Mouse (Mus musculus): Measurements from ENCODE around the gene Lce1j. TPM values are rescaled to one million over a fixed set of nuclear protein-coding genes. Genes with fewer than 3 reads are reported as not detected.

Lce1j gene
- total and polyA plus RNA-seq, 3 experiments: not detected

GRCm38 (mm10) chr3:92738996-92739395, 51.3 kb downstream of the Lce1j start, which contains the start of gene Gm38119:
TSS of gene Gm38119 (minus strand) at chr3:92739096.
- no peak within 1 kb of the TSS for H3K4me3 ChIP-seq (replicated peaks in 1 of 3; ENCODE audit: low read depth in 2 of 3, low read length in 2 of 3, poor library complexity in 1 of 3)
- no peak for DNase-seq (ENCODE audit: extremely low read depth)
- no peak within 1 kb of the TSS for H3K4me2 ChIP-seq (ENCODE audit: insufficient read depth, low read depth, poor library complexity, severe bottlenecking)
- H3K4me1 ChIP-seq (ENCODE audit: control insufficient read depth in 1 of 2, insufficient read depth in 2 of 2): no peaks in the 10 kb centered on the region
- TF ChIP-seq ETS1 (conservative IDR thresholded peaks at IDR 0.05; ENCODE audit: low read depth, low read length): no peak
- TF ChIP-seq MAX (IDR thresholded peaks at IDR 0.05; ENCODE audit: low read length): no peak
- no peak for TF ChIP-seq TCF12 (IDR thresholded peaks at IDR 0.05; ENCODE audit: low read depth, low read length)
- no peak for TF ChIP-seq GABPA (IDR thresholded peaks at IDR 0.05; ENCODE audit: insufficient replicate concordance, low read depth, low read length)
- no peak for TF ChIP-seq CTCF (conservative IDR thresholded peaks at IDR 0.05 in 1 of 2, IDR thresholded peaks at IDR 0.05 in 1 of 2; ENCODE audit: low read depth in 2 of 2, low read length in 2 of 2)
- no peak for TF ChIP-seq KAT2A (IDR thresholded peaks at IDR 0.05; ENCODE audit: insufficient replicate concordance, low read length)
- dilution Hi-C loops (cut with MboI; ENCODE audit: extremely low pct_ligation_motif_present, extremely low pct_unique_long_range_greater_than_20kb, low sequenced_read_pairs) (no loop called here), in situ Hi-C loops (cut with MboI; ENCODE audit: low pct_ligation_motif_present, low pct_unique_long_range_greater_than_20kb, low sequenced_read_pairs) (no loop called here)
- H3K27ac ChIP-seq (ENCODE audit: insufficient read depth, low read depth): no peak within 1 kb of the TSS
- H3K27me3 ChIP-seq (replicated peaks): no peaks in the 10 kb centered on the region
- no peak within 1 kb of the TSS for H3K9ac ChIP-seq (ENCODE audit: insufficient read depth, low read depth)
- H3K36me3 ChIP-seq (replicated peaks in 1 of 2; ENCODE audit: control insufficient read depth in 1 of 2, insufficient read depth in 1 of 2, low read length in 1 of 2): no peaks in the 10 kb centered on the region
- no peaks in the 10 kb centered on the region for H3K9me3 ChIP-seq (replicated peaks; ENCODE audit: low read length)
- H3K79me2 ChIP-seq (replicated peaks; ENCODE audit: control insufficient read depth, extremely low read depth, insufficient read depth, poor library complexity, severe bottlenecking): no peaks in the 10 kb centered on the region

Other genes starting within 250 kb of the Lce1j start
Only the 20 nearest of the 27 such genes appear.
- not detected in 2 replicates for gene Lce6a, start 168.9 kb downstream of the Lce1j start, total RNA-seq (2012; rRNA removed)
- not detected in 2 replicates for gene Lce6a, start 168.9 kb downstream of the Lce1j start, total RNA-seq (2014; rRNA removed)
- not detected in 2 replicates for gene Lce6a, start 168.9 kb downstream of the Lce1j start, polyA plus RNA-seq (2012; ENCODE audit: insufficient read length, low read depth)
- gene Lce1a1, start 142.2 kb downstream of the Lce1j start, total RNA-seq (2012; rRNA removed): not detected in 2 replicates
- not detected in 2 replicates for gene Lce1a1, start 142.2 kb downstream of the Lce1j start, total RNA-seq (2014; rRNA removed)
- gene Lce1a1, start 142.2 kb downstream of the Lce1j start, polyA plus RNA-seq (2012; ENCODE audit: insufficient read length, low read depth): not detected in 2 replicates
- gene Lce1b, start 133.6 kb downstream of the Lce1j start, total RNA-seq (2012; rRNA removed): not detected in 2 replicates
- gene Lce1b, start 133.6 kb downstream of the Lce1j start, total RNA-seq (2014; rRNA removed): not detected in 2 replicates
- gene Lce1b, start 133.6 kb downstream of the Lce1j start, polyA plus RNA-seq (2012; ENCODE audit: insufficient read length, low read depth): not detected in 2 replicates
- not detected in 2 replicates for gene Lce1a2, start 120.2 kb downstream of the Lce1j start, total RNA-seq (2012; rRNA removed)
- not detected in 2 replicates for gene Lce1a2, start 120.2 kb downstream of the Lce1j start, total RNA-seq (2014; rRNA removed)
- gene Lce1a2, start 120.2 kb downstream of the Lce1j start, polyA plus RNA-seq (2012; ENCODE audit: insufficient read length, low read depth): not detected in 2 replicates
- not detected in 2 replicates for gene Lce1c, start 111.3 kb downstream of the Lce1j start, total RNA-seq (2012; rRNA removed)
- gene Lce1c, start 111.3 kb downstream of the Lce1j start, total RNA-seq (2014; rRNA removed): not detected in 2 replicates
- not detected in 2 replicates for gene Lce1c, start 111.3 kb downstream of the Lce1j start, polyA plus RNA-seq (2012; ENCODE audit: insufficient read length, low read depth)
- not detected in 2 replicates for gene Lce1d, start 103.3 kb downstream of the Lce1j start, total RNA-seq (2012; rRNA removed)
- not detected in 2 replicates for gene Lce1d, start 103.3 kb downstream of the Lce1j start, total RNA-seq (2014; rRNA removed)
- gene Lce1d, start 103.3 kb downstream of the Lce1j start, polyA plus RNA-seq (2012; ENCODE audit: insufficient read length, low read depth): not detected in 2 replicates
- gene Lce1e, start 81.4 kb downstream of the Lce1j start, total RNA-seq (2012; rRNA removed): not detected in 2 replicates
- gene Lce1e, start 81.4 kb downstream of the Lce1j start, total RNA-seq (2014; rRNA removed): not detected in 2 replicates
- not detected in 2 replicates for gene Lce1e, start 81.4 kb downstream of the Lce1j start, polyA plus RNA-seq (2012; ENCODE audit: insufficient read length, low read depth)
- not detected in 2 replicates for gene Lce1f, start 70.2 kb downstream of the Lce1j start, total RNA-seq (2012; rRNA removed)
- not detected in 2 replicates for gene Lce1f, start 70.2 kb downstream of the Lce1j start, total RNA-seq (2014; rRNA removed)
- gene Lce1f, start 70.2 kb downstream of the Lce1j start, polyA plus RNA-seq (2012; ENCODE audit: insufficient read length, low read depth): not detected in 2 replicates
- gene Gm38119, start 51.4 kb downstream of the Lce1j start, total RNA-seq (2012; rRNA removed): not detected in 2 replicates
- not detected in 2 replicates for gene Gm38119, start 51.4 kb downstream of the Lce1j start, total RNA-seq (2014; rRNA removed)
- not detected in 2 replicates for gene Gm38119, start 51.4 kb downstream of the Lce1j start, polyA plus RNA-seq (2012; ENCODE audit: insufficient read length, low read depth)
- gene Lce1g, start 38.2 kb downstream of the Lce1j start, total RNA-seq (2012; rRNA removed): not detected in 2 replicates
- not detected in 2 replicates for gene Lce1g, start 38.2 kb downstream of the Lce1j start, total RNA-seq (2014; rRNA removed)
- not detected in 2 replicates for gene Lce1g, start 38.2 kb downstream of the Lce1j start, polyA plus RNA-seq (2012; ENCODE audit: insufficient read length, low read depth)
- not detected in 2 replicates for gene Lce1h, start 25.4 kb downstream of the Lce1j start, total RNA-seq (2012; rRNA removed)
- gene Lce1h, start 25.4 kb downstream of the Lce1j start, total RNA-seq (2014; rRNA removed): not detected in 2 replicates
- not detected in 2 replicates for gene Lce1h, start 25.4 kb downstream of the Lce1j start, polyA plus RNA-seq (2012; ENCODE audit: insufficient read length, low read depth)
- gene Lce1i, start 11.6 kb downstream of the Lce1j start, total RNA-seq (2012; rRNA removed): not detected in 2 replicates
- not detected in 2 replicates for gene Lce1i, start 11.6 kb downstream of the Lce1j start, total RNA-seq (2014; rRNA removed)
- gene Lce1i, start 11.6 kb downstream of the Lce1j start, polyA plus RNA-seq (2012; ENCODE audit: insufficient read length, low read depth): not detected in 2 replicates
- gene Lce1k, start 17.4 kb upstream of the Lce1j start, total RNA-seq (2012; rRNA removed): not detected in 2 replicates
- gene Lce1k, start 17.4 kb upstream of the Lce1j start, total RNA-seq (2014; rRNA removed): not detected in 2 replicates
- gene Lce1k, start 17.4 kb upstream of the Lce1j start, polyA plus RNA-seq (2012; ENCODE audit: insufficient read length, low read depth): not detected in 2 replicates
- not detected in 2 replicates for gene Kprp, start 36.7 kb upstream of the Lce1j start, total RNA-seq (2012; rRNA removed)
- not detected in 2 replicates for gene Kprp, start 36.7 kb upstream of the Lce1j start, total RNA-seq (2014; rRNA removed)
- gene Kprp, start 36.7 kb upstream of the Lce1j start, polyA plus RNA-seq (2012; ENCODE audit: insufficient read length, low read depth): not detected in 2 replicates
- not detected in 2 replicates for gene Lce1l, start 60.8 kb upstream of the Lce1j start, total RNA-seq (2012; rRNA removed)
- not detected in 2 replicates for gene Lce1l, start 60.8 kb upstream of the Lce1j start, total RNA-seq (2014; rRNA removed)
- not detected in 2 replicates for gene Lce1l, start 60.8 kb upstream of the Lce1j start, polyA plus RNA-seq (2012; ENCODE audit: insufficient read length, low read depth)
- not detected in 2 replicates for gene 2310050C09Rik, start 79.7 kb upstream of the Lce1j start, total RNA-seq (2012; rRNA removed)
- not detected in 2 replicates for gene 2310050C09Rik, start 79.7 kb upstream of the Lce1j start, total RNA-seq (2014; rRNA removed)
- not detected in 2 replicates for gene 2310050C09Rik, start 79.7 kb upstream of the Lce1j start, polyA plus RNA-seq (2012; ENCODE audit: insufficient read length, low read depth)
- not detected in 2 replicates for gene Lce3a, start 135.7 kb upstream of the Lce1j start, total RNA-seq (2012; rRNA removed)
- not detected in 2 replicates for gene Lce3a, start 135.7 kb upstream of the Lce1j start, total RNA-seq (2014; rRNA removed)
- not detected in 2 replicates for gene Lce3a, start 135.7 kb upstream of the Lce1j start, polyA plus RNA-seq (2012; ENCODE audit: insufficient read length, low read depth)
- not detected in 2 replicates for gene Lce3b, start 142.5 kb upstream of the Lce1j start, total RNA-seq (2012; rRNA removed)
- gene Lce3b, start 142.5 kb upstream of the Lce1j start, total RNA-seq (2014; rRNA removed): not detected in 2 replicates
- not detected in 2 replicates for gene Lce3b, start 142.5 kb upstream of the Lce1j start, polyA plus RNA-seq (2012; ENCODE audit: insufficient read length, low read depth)
- gene Lce3c, start 154.0 kb upstream of the Lce1j start, total RNA-seq (2012; rRNA removed): not detected in 2 replicates
- not detected in 2 replicates for gene Lce3c, start 154.0 kb upstream of the Lce1j start, total RNA-seq (2014; rRNA removed)
- gene Lce3c, start 154.0 kb upstream of the Lce1j start, polyA plus RNA-seq (2012; ENCODE audit: insufficient read length, low read depth): not detected in 2 replicates
- gene Lce3d, start 166.9 kb upstream of the Lce1j start, total RNA-seq (2012; rRNA removed): not detected in 2 replicates
- not detected in 2 replicates for gene Lce3d, start 166.9 kb upstream of the Lce1j start, total RNA-seq (2014; rRNA removed)
- gene Lce3d, start 166.9 kb upstream of the Lce1j start, polyA plus RNA-seq (2012; ENCODE audit: insufficient read length, low read depth): not detected in 2 replicates